8 mouse cellular contexts compared by ENCODE assay signal in genomic region chr7:67451157-67451793, GRCm38 (mm10).
A peak's percentile ranks its signal among the peaks of the same experiment; 100 is the strongest.
DNase-seq lines count a peak whose midpoint lies in the region; ATAC-seq and TF ChIP-seq lines count a peak whose summit lies in the region.
"Had no signal": no experiment of that assay in that cellular context is flagged by ENCODE, and none has a peak within 500 bp of the region (broad histone marks: within the 10 kb centered on the region; RNA-seq: fewer than 3 reads in every experiment).

No protein-coding gene starts in this region.

- no peak overlapping the region for H3K4me2 ChIP-seq in hindbrain, embryonic 16.5 days (ENCODE audit: low read length)

- H3K36me3 ChIP-seq in hindbrain, embryonic 16.5 days (ENCODE audit: control insufficient read depth, insufficient read depth, low read length): no peaks in the 10 kb centered on the region
- H3K36me3 ChIP-seq in hindbrain, embryonic 10.5 days: no peaks in the 10 kb centered on the region

- no peak for TF ChIP-seq POLR2A in bone marrow macrophage, adult 2 months (IDR thresholded peaks at IDR 0.05; ENCODE audit: borderline replicate concordance, low read depth, low read length)

- H3K9ac ChIP-seq in hindbrain, embryonic 16.5 days (ENCODE audit: low read depth, low read length): no peak overlapping the region

- 85% methylated on average over 6 of the region's 6 CpGs for WGBS in hindbrain, embryonic 16.5 days
- 85% methylated on average over 6 of the region's 6 CpGs for WGBS in hindbrain, embryonic 10.5 days

- ATAC-seq in hindbrain, embryonic 16.5 days: no peak

- intact Hi-C loops in heart, postnatal 36 days (cut with DNase I): loop anchor here (2.0 kb wide), 2 partner anchors 30 to 78 kb away; partner anchors contain the start of gene Mef2a

- H3K4me1 ChIP-seq in bone marrow macrophage, adult 2 months (ENCODE audit: control insufficient read depth, insufficient read depth, low read length): peaks cover 29% of the 10 kb centered on the region
- peaks cover 4% of the 10 kb centered on the region for H3K4me1 ChIP-seq in hindbrain, embryonic 16.5 days (ENCODE audit: control insufficient read depth, insufficient read depth, low read depth, low read length)
- peaks cover 5% of the 10 kb centered on the region for H3K4me1 ChIP-seq in hindbrain, embryonic 10.5 days (replicated peaks)

- H3K27me3 ChIP-seq in hindbrain, embryonic 16.5 days (replicated peaks; ENCODE audit: control insufficient read depth, insufficient read depth, low read length): no peaks in the 10 kb centered on the region
- peaks cover 3% of the 10 kb centered on the region; the same call in 1 of the 2 replicates for H3K27me3 ChIP-seq in hindbrain, embryonic 10.5 days (ENCODE audit: insufficient read depth, poor library complexity, severe bottlenecking)

- H3K9me3 ChIP-seq in hindbrain, embryonic 16.5 days (ENCODE audit: control insufficient read depth, low read length): 0 out of 2 replicates have a peak, but pooled peaks cover 2% of the 10 kb centered on the region
- no peaks in the 10 kb centered on the region for H3K9me3 ChIP-seq in hindbrain, embryonic 10.5 days

- no peak for TF ChIP-seq CTCF in bone marrow macrophage, adult 2 months (IDR thresholded peaks at IDR 0.05; ENCODE audit: low read depth, low read length)

- peak overlapping the region; percentile 30 for H3K27ac ChIP-seq in bone marrow macrophage, adult 2 months (ENCODE audit: insufficient read depth, low read depth, low read length)
- H3K27ac ChIP-seq in hindbrain, embryonic 16.5 days (ENCODE audit: low read depth, low read length): no peak overlapping the region
- H3K27ac ChIP-seq in hindbrain, embryonic 10.5 days: no peak overlapping the region

- peak; percentile 58 for DNase-seq in CD4-positive helper T cell, adult 2 months (ENCODE audit: low read depth, low spot score)
- peak; percentile 60 to 64 for DNase-seq in heart, postnatal 36 days
- peak; percentile 75 for DNase-seq in lung, postnatal 10 days
- DNase-seq in gastrocnemius, adult 18-20 months (ENCODE audit: low spot score): no peak
- no peak for DNase-seq in hindbrain, embryonic 10.5 days (ENCODE audit: low spot score)
- DNase-seq: thymus, postnatal 4 days had no signal

- no peak overlapping the region for H3K4me3 ChIP-seq in bone marrow macrophage, adult 2 months (ENCODE audit: insufficient read depth, low read length)
- H3K4me3 ChIP-seq in hindbrain, embryonic 16.5 days (ENCODE audit: low read length): no peak overlapping the region
- H3K4me3 ChIP-seq in hindbrain, embryonic 10.5 days: no peak overlapping the region

Comparison
In these comparisons a context has a peak if more than half of its experiments do, and no peak if none do; other contexts are left out.
1. DNase-seq: peak in CD4-positive helper T cell, adult 2 months (single experiment), heart, postnatal 36 days (2 of 2) and lung, postnatal 10 days (single experiment); none in gastrocnemius, adult 18-20 months (single experiment) and hindbrain, embryonic 10.5 days (single experiment).